23 mouse cellular contexts compared by ENCODE assay signal in the genomic region with DNA sequence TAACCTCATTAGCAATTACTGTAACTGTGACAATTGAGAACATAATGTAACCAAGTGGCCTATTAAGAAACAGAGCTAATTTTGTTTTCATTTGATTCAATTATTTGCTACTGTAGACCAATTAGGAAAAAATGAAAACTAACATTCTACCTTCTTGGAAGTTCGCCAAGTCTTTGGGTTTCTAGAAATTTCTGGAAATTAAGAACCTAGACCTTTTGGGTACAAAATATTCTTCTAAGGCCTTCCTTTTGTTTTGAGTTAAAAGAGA. TPM values are rescaled to one million over a fixed set of nuclear protein-coding genes. Genes with fewer than 3 reads are reported as not detected.
DNase-seq lines count a peak whose midpoint lies in the region; ATAC-seq and TF ChIP-seq lines count a peak whose summit lies in the region.
"Had no signal": no experiment of that assay in that cellular context is flagged by ENCODE, and none has a peak within 500 bp of the region (broad histone marks: within the 10 kb centered on the region; RNA-seq: fewer than 3 reads in every experiment).

No protein-coding gene starts in this region.

- H3K4me2 ChIP-seq in forebrain, embryonic 14.5 days (ENCODE audit: low read length): no peak overlapping the region
- H3K4me2 ChIP-seq in forebrain, embryonic 11.5 days (ENCODE audit: low read depth, low read length, severe bottlenecking): no peak overlapping the region
- H3K4me2 ChIP-seq in heart, embryonic 11.5 days: no peak overlapping the region
- no peak overlapping the region for H3K4me2 ChIP-seq in heart, postnatal 0 days (ENCODE audit: low read depth, low read length)
- H3K4me2 ChIP-seq: embryonic facial prominence, embryonic 13.5 days; forebrain, embryonic 15.5 days; hindbrain, embryonic 13.5 days; intestine, embryonic 15.5 days had no signal

- H3K27ac ChIP-seq in forebrain, embryonic 14.5 days (ENCODE audit: low read depth, low read length): no peak overlapping the region
- H3K27ac ChIP-seq in forebrain, embryonic 11.5 days (ENCODE audit: low read depth, low read length): no peak overlapping the region
- H3K27ac ChIP-seq in heart, embryonic 10.5 days: peak overlapping the region; percentile 53; the same call in 1 of the 2 replicates
- H3K27ac ChIP-seq in heart, embryonic 11.5 days (ENCODE audit: low read depth, low read length): no peak overlapping the region
- H3K27ac ChIP-seq in heart, postnatal 0 days (ENCODE audit: low read depth): peak overlapping the region; percentile 40
- 0 out of 2 replicates have a peak overlapping the region, but pooled peaks have one; percentile 39 for H3K27ac ChIP-seq in brown adipose tissue, adult 24 weeks (replicated peaks; ENCODE audit: low read depth, low read length)
- H3K27ac ChIP-seq: embryonic facial prominence, embryonic 10.5 days; embryonic facial prominence, embryonic 13.5 days; forebrain, embryonic 10.5 days; forebrain, embryonic 15.5 days; hindbrain, embryonic 10.5 days; hindbrain, embryonic 13.5 days; intestine, embryonic 15.5 days had no signal

- no peak for TF ChIP-seq EP300 in heart, postnatal 0 days (IDR thresholded peaks at IDR 0.05; ENCODE audit: low read depth)

- no peak for TF ChIP-seq CTCF in heart, postnatal 0 days (IDR thresholded peaks at IDR 0.05; ENCODE audit: low read depth)

- ATAC-seq in forebrain, embryonic 14.5 days: no peak
- ATAC-seq in forebrain, embryonic 11.5 days (replicated peaks; ENCODE audit: low FRiP score): no peak
- no peak for ATAC-seq in heart, embryonic 11.5 days (replicated peaks; ENCODE audit: insufficient number of reproducible peaks, low FRiP score, low TSS enrichment)
- no peak for ATAC-seq in heart, postnatal 0 days (ENCODE audit: insufficient read depth, low read depth)
- ATAC-seq in erythroid progenitor cell, adult 5-6 weeks (replicated peaks; ENCODE audit: low FRiP score, poor library complexity, severe bottlenecking): no peak
- ATAC-seq: forebrain, embryonic 15.5 days; intestine, embryonic 15.5 days had no signal

- WGBS in forebrain, embryonic 14.5 days: 92% methylated on average over 1 of the region's 1 CpGs
- 92% methylated on average over 1 of the region's 1 CpGs for whole genome bisulfite sequencing in forebrain, embryonic 11.5 days
- 89% methylated on average over 1 of the region's 1 CpGs for WGBS in heart, embryonic 10.5 days
- WGBS in heart, embryonic 11.5 days (ENCODE audit: insufficient replicate concordance): 88% methylated on average over 1 of the region's 1 CpGs
- WGBS in heart, postnatal 0 days: 93% methylated on average over 1 of the region's 1 CpGs

- H3K9ac ChIP-seq in forebrain, embryonic 14.5 days (ENCODE audit: low read length): no peak overlapping the region
- H3K9ac ChIP-seq in forebrain, embryonic 11.5 days (ENCODE audit: low read length): no peak overlapping the region
- H3K9ac ChIP-seq in heart, embryonic 11.5 days (ENCODE audit: low read depth, low read length): no peak overlapping the region
- no peak overlapping the region for H3K9ac ChIP-seq in heart, postnatal 0 days (replicated peaks; ENCODE audit: low read depth, low read length)
- H3K9ac ChIP-seq: embryonic facial prominence, embryonic 13.5 days; forebrain, embryonic 15.5 days; hindbrain, embryonic 13.5 days; intestine, embryonic 15.5 days had no signal

- H3K27me3 ChIP-seq in forebrain, embryonic 14.5 days (replicated peaks; ENCODE audit: control insufficient read depth, insufficient read depth, low read length): no peaks in the 10 kb centered on the region
- peaks cover 4% of the 10 kb centered on the region for H3K27me3 ChIP-seq in forebrain, embryonic 11.5 days (ENCODE audit: control insufficient read depth, insufficient read depth, low read length)
- no peaks in the 10 kb centered on the region; the same call in 1 of the 2 replicates for H3K27me3 ChIP-seq in heart, embryonic 10.5 days (ENCODE audit: insufficient read depth, poor library complexity, severe bottlenecking)
- H3K27me3 ChIP-seq in heart, embryonic 11.5 days (ENCODE audit: control insufficient read depth, insufficient read depth, low read length): no peaks in the 10 kb centered on the region
- H3K27me3 ChIP-seq in heart, postnatal 0 days (ENCODE audit: control insufficient read depth, insufficient read depth, low read length): no peaks in the 10 kb centered on the region
- H3K27me3 ChIP-seq: embryonic facial prominence, embryonic 13.5 days; forebrain, embryonic 15.5 days; intestine, embryonic 15.5 days had no signal

- peak; percentile 4 for DNase-seq in forebrain, embryonic 14.5 days (ENCODE audit: low spot score)
- DNase-seq in forebrain, embryonic 11.5 days (ENCODE audit: low spot score): no peak
- DNase-seq in heart, embryonic 10.5 days (ENCODE audit: low spot score): no peak
- no peak for DNase-seq in heart, postnatal 0 days (ENCODE audit: low spot score)
- no peak for DNase-seq in heart, adult 9 months (ENCODE audit: low spot score in 2 of 2)

- no peaks in the 10 kb centered on the region for H3K9me3 ChIP-seq in forebrain, embryonic 14.5 days (replicated peaks; ENCODE audit: control insufficient read depth, low read length)
- no peaks in the 10 kb centered on the region for H3K9me3 ChIP-seq in forebrain, embryonic 11.5 days (ENCODE audit: control insufficient read depth, low read length)
- H3K9me3 ChIP-seq in heart, embryonic 10.5 days: no peaks in the 10 kb centered on the region
- no peaks in the 10 kb centered on the region for H3K9me3 ChIP-seq in heart, embryonic 11.5 days (replicated peaks; ENCODE audit: control insufficient read depth, low read length)
- no peaks in the 10 kb centered on the region for H3K9me3 ChIP-seq in heart, postnatal 0 days (replicated peaks; ENCODE audit: control insufficient read depth, low read length)
- H3K9me3 ChIP-seq: embryonic facial prominence, embryonic 10.5 days; embryonic facial prominence, embryonic 13.5 days; forebrain, embryonic 10.5 days; forebrain, embryonic 15.5 days; hindbrain, embryonic 10.5 days; hindbrain, embryonic 13.5 days; intestine, embryonic 15.5 days had no signal

- no peaks in the 10 kb centered on the region for H3K36me3 ChIP-seq in forebrain, embryonic 14.5 days (ENCODE audit: control insufficient read depth, insufficient read depth, low read length)
- H3K36me3 ChIP-seq in forebrain, embryonic 11.5 days (ENCODE audit: control insufficient read depth, insufficient read depth, low read length): no peaks in the 10 kb centered on the region
- no peaks in the 10 kb centered on the region for H3K36me3 ChIP-seq in heart, embryonic 10.5 days
- H3K36me3 ChIP-seq in heart, embryonic 11.5 days (ENCODE audit: control insufficient read depth, insufficient read depth, low read length): no peaks in the 10 kb centered on the region
- 0 out of 2 replicates have a peak, but pooled peaks cover 3% of the 10 kb centered on the region for H3K36me3 ChIP-seq in heart, postnatal 0 days (replicated peaks; ENCODE audit: control insufficient read depth, insufficient read depth, low read length)
- H3K36me3 ChIP-seq: embryonic facial prominence, embryonic 10.5 days; embryonic facial prominence, embryonic 13.5 days; forebrain, embryonic 10.5 days; forebrain, embryonic 15.5 days; hindbrain, embryonic 10.5 days; hindbrain, embryonic 13.5 days; intestine, embryonic 15.5 days had no signal

- H3K4me1 ChIP-seq in forebrain, embryonic 14.5 days (ENCODE audit: control insufficient read depth, insufficient read depth, low read length): peaks cover 8% of the 10 kb centered on the region; the same call in 1 of the 2 replicates
- H3K4me1 ChIP-seq in forebrain, embryonic 11.5 days (replicated peaks; ENCODE audit: control insufficient read depth, insufficient read depth, low read length): peaks cover 10% of the 10 kb centered on the region
- H3K4me1 ChIP-seq in heart, embryonic 10.5 days: peaks cover 34% of the 10 kb centered on the region
- H3K4me1 ChIP-seq in heart, embryonic 11.5 days (ENCODE audit: control insufficient read depth, insufficient read depth, low read length): peaks cover 13% of the 10 kb centered on the region; the same call in 1 of the 2 replicates
- peaks cover 41% of the 10 kb centered on the region for H3K4me1 ChIP-seq in heart, postnatal 0 days (ENCODE audit: control insufficient read depth, insufficient read depth)
- H3K4me1 ChIP-seq in brown adipose tissue, adult 24 weeks (ENCODE audit: control insufficient read depth, insufficient read depth, insufficient read length, low read length): peaks cover 10% of the 10 kb centered on the region

- H3K4me3 ChIP-seq in forebrain, embryonic 14.5 days (ENCODE audit: low read depth, low read length): no peak overlapping the region
- H3K4me3 ChIP-seq in forebrain, embryonic 11.5 days (ENCODE audit: low read depth, low read length): no peak overlapping the region
- no peak overlapping the region for H3K4me3 ChIP-seq in heart, embryonic 10.5 days
- H3K4me3 ChIP-seq in heart, embryonic 11.5 days (ENCODE audit: low read depth, low read length): no peak overlapping the region
- H3K4me3 ChIP-seq in heart, postnatal 0 days (ENCODE audit: low read depth, low read length): no peak overlapping the region
- H3K4me3 ChIP-seq in brown adipose tissue, adult 24 weeks (ENCODE audit: insufficient read depth, low read depth, low read length): no peak overlapping the region
- H3K4me3 ChIP-seq: embryonic facial prominence, embryonic 10.5 days; embryonic facial prominence, embryonic 13.5 days; erythroblast, embryonic 14.5 days; forebrain, embryonic 10.5 days; forebrain, embryonic 15.5 days; hindbrain, embryonic 10.5 days; hindbrain, embryonic 13.5 days; intestine, embryonic 15.5 days had no signal

RNA-seq across cellular contexts. Expression of gene Cavin3, which starts 4.7 kb away (rescaled TPM):
- 28.6 and 31.3 TPM in 2 replicates for polyA plus RNA-seq in forebrain, embryonic 14.5 days (2014; fragmentation: Nextera tagmentation; extraction: Ambion mirVana)
- 21.1 and 26.4 TPM in 2 replicates for polyA plus RNA-seq in forebrain, embryonic 11.5 days (2014; fragmentation: Nextera tagmentation; extraction: Ambion mirVana)
- polyA plus RNA-seq in heart, embryonic 10.5 days (2016; fragmentation: Nextera tagmentation; extraction: Ambion mirVana): 67.0 and 74.0 TPM in 2 replicates
- polyA plus RNA-seq in heart, embryonic 11.5 days (2014; fragmentation: Nextera tagmentation; extraction: Ambion mirVana): 71.2 and 74.7 TPM in 2 replicates
- total RNA-seq in heart, postnatal 0 days (2014; rRNA removed; ENCODE audit: low replicate concordance): 75.4 and 84.2 TPM in 2 replicates
- 78.6 and 79.9 TPM in 2 replicates for polyA plus RNA-seq in heart, postnatal 0 days (2015; fragmentation: Nextera tagmentation; extraction: Ambion mirVana)
- polyA plus RNA-seq in brown adipose tissue, adult 24 weeks (2012; ENCODE audit: insufficient read depth, insufficient read length, missing spikeins): 26.8 and 32.1 TPM in 2 replicates
- total RNA-seq in erythroid progenitor cell, adult 5-6 weeks (2015; ENCODE audit: low replicate concordance): not detected in 2 replicates
- not detected in 2 replicates for total RNA-seq in erythroid progenitor cell, adult 5-6 weeks (2017; ENCODE audit: low replicate concordance)

RNA-seq across cellular contexts. Expression of gene Cckbr, which starts 51.8 kb away (rescaled TPM):
- polyA plus RNA-seq in forebrain, embryonic 14.5 days (2014; fragmentation: Nextera tagmentation; extraction: Ambion mirVana): 1.1 and 1.6 TPM in 2 replicates
- 0.13 and 0.51 TPM in 2 replicates for polyA plus RNA-seq in forebrain, embryonic 11.5 days (2014; fragmentation: Nextera tagmentation; extraction: Ambion mirVana)
- polyA plus RNA-seq in heart, embryonic 10.5 days (2016; fragmentation: Nextera tagmentation; extraction: Ambion mirVana): 0.09 and 0.31 TPM in 2 replicates
- 0.16 TPM in 1 of 2 replicates, not detected in the other for polyA plus RNA-seq in heart, embryonic 11.5 days (2014; fragmentation: Nextera tagmentation; extraction: Ambion mirVana)
- total RNA-seq in heart, postnatal 0 days (2014; rRNA removed; ENCODE audit: low replicate concordance): not detected in 2 replicates
- not detected in 2 replicates for polyA plus RNA-seq in heart, postnatal 0 days (2015; fragmentation: Nextera tagmentation; extraction: Ambion mirVana)
- not detected in 2 replicates for polyA plus RNA-seq in brown adipose tissue, adult 24 weeks (2012; ENCODE audit: insufficient read depth, insufficient read length, missing spikeins)
- total RNA-seq in erythroid progenitor cell, adult 5-6 weeks (2015; ENCODE audit: low replicate concordance): not detected in 2 replicates
- not detected in 2 replicates for total RNA-seq in erythroid progenitor cell, adult 5-6 weeks (2017; ENCODE audit: low replicate concordance)
- total RNA-seq: adrenal gland, adult 2 months; adrenal gland, postnatal 14 days; gastrocnemius, postnatal 10 days; gastrocnemius, postnatal 4 days; heart, adult 18-20 months; heart, postnatal 14 days had no signal
- polyA plus RNA-seq: erythroblast, embryonic 14.5 days; heart, embryonic 14.5 days had no signal

Comparison
In these comparisons a context has a peak if more than half of its experiments do, and no peak if none do; other contexts are left out.
1. H3K27ac ChIP-seq: peak in heart, embryonic 10.5 days (single experiment), heart, postnatal 0 days (single experiment) and brown adipose tissue, adult 24 weeks (single experiment); none in forebrain, embryonic 14.5 days (single experiment), forebrain, embryonic 11.5 days (single experiment) and heart, embryonic 11.5 days (single experiment).